Mouse (Mus musculus) myocyte (in vitro differentiated cells): ENCODE results near the gene Krt71.

Experiments
- E2F4 ChIP-seq: IDR thresholded peaks from one replicate; pipeline ENCODE4 v1.6.1; 2011; ENCODE audit warnings: mild to moderate bottlenecking, control low read depth, moderate library complexity; ENCODE audit not compliant: insufficient read depth
- POLR2A ChIP-seq: IDR thresholded peaks from one replicate; pipeline ENCODE4 v1.6.1; 2011; ENCODE audit warnings: low read depth, mild to moderate bottlenecking, control low read depth, moderate library complexity; ENCODE audit not compliant: insufficient read length
- TCF3 ChIP-seq: IDR thresholded peaks from one replicate; pipeline ENCODE4 v1.6.1; 2011; ENCODE audit warnings: low read depth, control low read depth; ENCODE audit not compliant: insufficient read length
- USF1 ChIP-seq: IDR thresholded peaks from one replicate; pipeline ENCODE4 v1.6.1; 2011; ENCODE audit warnings: low read depth, mild to moderate bottlenecking, control low read depth, moderate library complexity

DNA sequence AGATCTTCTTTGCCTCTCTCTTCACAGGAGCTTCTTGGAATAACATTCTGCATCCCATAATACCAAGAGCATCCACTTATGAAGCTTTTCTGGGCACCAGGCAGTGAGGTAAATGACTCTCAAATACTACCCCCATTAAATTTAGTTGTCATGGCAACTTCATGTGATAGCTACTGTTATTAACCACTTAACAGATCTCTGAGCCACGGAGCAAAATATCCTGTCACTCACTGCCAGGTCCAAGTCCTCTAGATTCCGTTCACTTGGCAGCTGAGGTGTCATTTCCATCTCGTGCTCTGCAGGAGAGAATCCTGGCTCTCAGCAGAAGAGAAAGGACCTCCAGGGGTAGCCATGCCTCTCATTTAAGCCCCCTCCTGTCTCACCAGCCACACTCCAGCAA is 48.0 kb upstream of the Krt71 start:
- TF ChIP-seq USF1 (no peak), POLR2A (no peak), E2F4 (no peak), TCF3 (no peak)
